Mouse (Mus musculus): ENCODE results near the gene Hist2h4. TPM values are rescaled to one million over a fixed set of nuclear protein-coding genes. Genes with fewer than 3 reads are reported as not detected.
A peak's percentile ranks its signal among the peaks of the same experiment; 100 is the strongest.
"Not testable (repeated sequence)": the region's sequence is repeated elsewhere in the genome, so short reads cannot be mapped to it uniquely, and the experiment has no call there.

The Hist2h4 gene
- total RNA-seq, 2 experiments from 2014 or later, result 36.9 to 40.6 TPM

DNA sequence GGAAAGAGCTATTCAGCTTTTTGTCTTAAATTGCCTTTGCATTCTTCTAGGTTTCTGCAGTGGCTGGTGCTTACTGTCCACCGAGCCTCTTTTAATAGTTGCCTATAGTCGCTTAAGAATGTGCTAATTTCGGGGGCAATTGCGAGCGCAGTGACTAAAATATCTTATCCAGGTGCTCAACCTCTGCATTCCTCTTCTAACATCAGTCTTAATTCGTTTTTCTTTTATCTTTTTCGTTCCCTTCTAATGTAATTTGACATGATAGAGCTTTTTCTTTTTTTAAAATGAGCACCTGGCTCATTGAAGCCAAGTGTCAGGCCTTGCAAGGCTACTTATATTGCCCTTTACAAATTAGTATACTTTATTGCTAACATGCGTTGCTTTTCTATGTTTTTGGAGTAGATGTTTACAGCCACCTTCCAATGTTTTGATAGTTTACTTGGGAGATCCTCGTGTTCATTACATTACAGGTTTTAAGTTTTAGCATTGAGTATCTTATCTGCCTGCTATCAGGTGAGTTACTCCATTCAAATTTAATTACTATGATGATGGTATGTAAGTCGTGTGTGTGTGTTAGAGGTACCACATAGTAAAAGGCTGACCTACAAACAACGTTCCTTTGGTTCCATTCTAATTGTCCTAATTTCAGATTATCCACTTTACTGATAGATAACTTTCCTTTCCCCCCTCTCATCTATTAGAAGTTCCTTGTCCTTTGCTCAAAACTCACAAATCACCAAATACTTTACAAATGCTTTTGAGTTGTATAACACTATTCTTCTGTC lies 15.6 kb downstream of the Hist2h4 start:
- no peak for DNase-seq (ENCODE audit: low spot score in 2 of 2)

DNA sequence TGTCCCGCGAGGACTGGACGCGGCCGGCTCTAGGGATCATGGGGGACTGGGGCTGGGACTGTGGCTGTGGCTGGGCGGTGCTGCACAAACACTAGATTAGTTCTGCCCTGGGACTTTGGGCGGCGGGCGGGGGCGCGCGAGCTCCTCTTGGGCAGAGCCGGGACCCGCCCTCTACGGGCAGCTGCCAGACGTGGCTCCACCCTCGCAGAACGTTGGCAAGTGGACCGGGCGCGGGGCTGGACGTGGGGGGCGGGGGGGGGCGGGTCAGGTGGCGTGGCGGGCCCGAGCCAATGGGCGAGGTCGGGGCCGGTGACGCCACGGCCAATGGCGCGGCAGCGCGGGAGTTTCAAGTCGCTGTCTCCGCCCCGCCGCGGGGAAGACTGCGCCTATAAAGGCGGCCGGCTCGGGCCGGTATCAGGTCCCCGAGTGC lies 16.7 kb downstream of the Hist2h4 start, which contains the start of gene Hist2h3c1:
TSS of gene Hist2h3c1 (plus strand) at position 259 of the 430 bp plus-strand sequence.
- DNase-seq (ENCODE audit: low spot score in 2 of 2), result not testable (repeated sequence)

GRCm38 (mm10) chr3:96246018-96246417 lies 17.1 kb downstream of the Hist2h4 start:
- DNase-seq (ENCODE audit: low spot score in 2 of 2), result not testable (repeated sequence)

GRCm38 (mm10) chr3:96245003-96245886 lies 17.9 kb downstream of the Hist2h4 start, which contains the start of gene Hist2h2aa1:
Gene Hist2h2aa1 (plus strand): TSS chr3:96245497.
- DNase-seq (ENCODE audit: low spot score in 2 of 2), result peak; percentile 75 to 81

GRCm38 (mm10) chr3:96243921-96244572 lies 19.1 kb downstream of the Hist2h4 start:
- no peak for DNase-seq (ENCODE audit: low spot score in 2 of 2)

GRCm38 (mm10) chr3:96240799-96241197 lies 22.3 kb downstream of the Hist2h4 start:
- DNase-seq (ENCODE audit: low spot score in 2 of 2), result no peak

- DNase-seq (ENCODE audit: low spot score in 2 of 2), result peak; percentile 95 to 98
Measured at GRCm38 (mm10) chr3:96239949-96240798, 22.9 kb downstream of the Hist2h4 start, which contains the start of gene Hist2h2aa2. Gene Hist2h2aa2 (minus strand): TSS chr3:96240276.

DNA sequence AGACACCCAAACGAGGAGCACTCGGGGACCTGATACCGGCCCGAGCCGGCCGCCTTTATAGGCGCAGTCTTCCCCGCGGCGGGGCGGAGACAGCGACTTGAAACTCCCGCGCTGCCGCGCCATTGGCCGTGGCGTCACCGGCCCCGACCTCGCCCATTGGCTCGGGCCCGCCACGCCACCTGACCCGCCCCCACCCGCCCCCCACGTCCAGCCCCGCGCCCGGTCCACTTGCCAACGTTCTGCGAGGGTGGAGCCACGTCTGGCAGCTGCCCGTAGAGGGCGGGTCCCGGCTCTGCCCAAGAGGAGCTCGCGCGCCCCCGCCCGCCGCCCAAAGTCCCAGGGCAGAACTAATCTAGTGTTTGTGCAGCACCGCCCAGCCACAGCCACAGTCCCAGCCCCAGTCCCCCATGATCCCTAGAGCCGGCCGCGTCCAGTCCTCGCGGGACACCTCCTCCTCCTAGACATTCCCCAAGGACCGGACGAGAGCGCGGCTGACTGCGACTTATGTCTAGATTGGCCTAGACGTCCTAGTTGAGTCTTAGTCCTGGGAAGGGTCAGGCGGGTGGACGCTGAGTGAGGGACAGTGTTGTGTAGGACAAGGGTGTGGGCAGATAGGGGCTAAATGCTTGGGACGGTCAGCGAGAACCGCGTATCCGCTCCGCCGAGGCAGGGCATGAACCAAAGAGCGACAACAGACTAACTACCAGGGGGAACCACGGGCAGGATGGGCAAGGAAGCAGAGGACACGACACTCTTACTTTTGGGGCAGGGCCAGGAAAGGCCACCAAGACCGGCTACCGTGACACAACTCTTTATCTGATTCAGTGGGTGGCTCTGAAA lies 23.9 kb downstream of the Hist2h4 start, which contains the start of gene Hist2h3c2:
TSS of gene Hist2h3c2 (minus strand) at position 174 of the 840 bp plus-strand sequence.
- DNase-seq (ENCODE audit: low spot score in 2 of 2), result peak in 1 of 2 experiments; percentile 25

DNA sequence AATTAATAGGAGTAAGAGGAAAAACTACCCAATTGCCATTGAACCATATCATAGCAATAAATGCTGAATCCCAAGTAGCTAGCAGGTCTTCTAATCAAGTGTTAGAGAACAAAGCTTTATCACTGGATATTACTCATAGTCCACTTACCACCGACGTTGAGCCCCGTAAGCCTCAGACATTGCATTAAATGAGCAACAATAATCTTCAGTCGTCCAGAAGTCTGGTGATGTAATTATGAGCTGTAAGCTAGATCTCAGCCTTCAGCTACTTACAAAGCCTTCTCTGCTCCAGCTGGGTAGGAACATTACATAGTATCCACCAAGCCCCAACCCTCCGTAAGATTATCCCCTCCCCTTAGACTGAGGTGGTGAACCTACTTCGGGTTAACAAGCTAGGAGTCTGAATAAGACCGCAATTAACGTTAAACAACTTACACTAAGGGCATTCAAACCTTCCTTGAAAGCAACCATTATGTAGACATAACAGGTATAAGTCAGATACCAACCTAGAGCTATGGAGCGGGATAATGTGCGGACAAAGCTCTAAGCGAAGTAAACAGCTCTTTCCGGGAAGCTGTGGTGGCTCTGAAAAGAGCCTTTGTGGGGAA lies 25.1 kb downstream of the Hist2h4 start:
- no peak for DNase-seq (ENCODE audit: low spot score in 2 of 2)

- no peak for DNase-seq (ENCODE audit: low spot score in 2 of 2)
Measured at GRCm38 (mm10) chr3:96237335-96237903, 25.7 kb downstream of the Hist2h4 start.

DNA sequence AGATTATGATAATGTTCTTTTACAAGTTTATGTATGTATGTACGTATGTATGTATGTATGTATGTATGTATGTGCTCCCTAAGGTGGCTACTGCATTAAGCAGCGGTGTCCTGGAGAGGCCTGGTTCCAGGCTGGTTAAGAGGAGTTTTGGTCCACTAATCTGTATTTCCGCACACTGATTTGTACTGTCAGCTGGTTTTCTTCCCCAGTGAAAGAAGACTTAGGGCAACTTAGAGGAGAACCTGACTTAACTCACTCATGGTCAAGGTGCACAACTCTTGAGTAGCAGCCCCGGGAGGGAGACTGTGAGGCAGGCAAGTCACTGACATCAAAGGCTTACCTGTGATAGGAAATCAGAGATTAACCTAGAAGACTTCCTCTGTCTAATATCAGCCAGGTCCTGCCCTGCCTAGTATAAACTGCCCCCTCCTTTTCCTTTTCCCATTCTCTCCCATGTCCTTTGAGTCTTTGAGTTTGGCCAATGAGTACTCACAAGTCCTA lies 26.2 kb downstream of the Hist2h4 start:
- DNase-seq (ENCODE audit: low spot score in 2 of 2), result no peak

DNA sequence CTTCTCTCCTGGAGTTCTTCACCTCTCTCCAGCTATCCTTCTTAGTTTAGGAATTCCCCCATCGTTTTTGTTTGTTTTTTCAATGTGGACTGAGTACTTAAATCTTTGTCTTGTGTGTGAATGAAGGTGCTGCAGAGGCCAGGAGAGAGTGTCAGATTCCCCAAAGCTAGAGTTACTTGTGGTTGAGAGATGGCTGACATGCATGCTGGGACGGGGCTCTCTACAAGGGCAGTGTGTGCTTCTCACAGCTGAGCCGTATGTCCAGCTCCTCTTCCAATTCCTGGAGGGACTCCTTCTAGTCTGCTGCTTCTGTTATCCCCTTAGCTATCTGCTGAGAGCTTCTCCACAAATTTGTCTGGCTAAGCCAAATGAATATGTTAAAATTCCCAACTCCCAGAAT lies 27.3 kb downstream of the Hist2h4 start:
- no peak for DNase-seq (ENCODE audit: low spot score in 2 of 2)

DNA sequence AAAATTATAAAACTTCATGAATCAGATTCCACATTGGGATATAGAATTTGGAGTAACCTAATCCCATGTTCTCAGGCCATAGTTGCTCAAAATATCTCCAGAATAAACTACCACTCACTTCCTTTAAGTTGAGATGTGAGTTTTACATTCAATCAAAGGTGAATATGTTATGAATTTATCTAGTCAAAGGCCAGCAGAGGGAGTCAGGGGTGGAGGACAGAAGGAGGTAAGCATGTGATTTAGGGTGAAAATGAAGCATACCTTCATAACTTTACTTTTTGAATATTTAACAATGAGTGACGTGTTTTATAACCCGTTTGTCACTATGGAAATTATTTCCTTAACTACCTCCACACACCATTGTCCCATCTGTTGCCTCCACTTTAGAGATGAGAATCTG lies 28.2 kb downstream of the Hist2h4 start:
- DNase-seq (ENCODE audit: low spot score in 2 of 2), result no peak

DNA sequence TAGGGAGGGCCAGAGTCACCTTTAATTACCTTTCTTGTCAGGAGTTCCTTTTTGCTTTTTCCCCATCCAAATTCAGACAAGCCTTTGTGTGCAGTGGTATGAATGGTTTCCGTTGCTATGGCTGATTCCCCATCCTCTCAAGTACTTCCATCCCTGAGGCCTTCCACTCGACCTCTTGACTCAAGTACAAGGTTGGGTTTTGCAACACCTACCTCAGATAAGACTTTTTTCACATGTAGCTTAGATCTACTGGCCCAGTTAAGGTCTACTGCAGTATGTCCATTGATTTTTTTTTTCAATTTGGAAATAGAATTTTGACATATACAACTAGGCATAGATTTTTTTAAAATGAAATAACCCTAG lies 31.4 kb downstream of the Hist2h4 start:
- no peak for DNase-seq (ENCODE audit: low spot score in 2 of 2)

- DNase-seq (ENCODE audit: low spot score in 2 of 2), result no peak
Measured at GRCm38 (mm10) chr3:96230910-96231757, 32.0 kb downstream of the Hist2h4 start.

GRCm38 (mm10) chr3:96230404-96230803 lies 32.7 kb downstream of the Hist2h4 start:
- DNase-seq (ENCODE audit: low spot score in 2 of 2), result no peak

DNA sequence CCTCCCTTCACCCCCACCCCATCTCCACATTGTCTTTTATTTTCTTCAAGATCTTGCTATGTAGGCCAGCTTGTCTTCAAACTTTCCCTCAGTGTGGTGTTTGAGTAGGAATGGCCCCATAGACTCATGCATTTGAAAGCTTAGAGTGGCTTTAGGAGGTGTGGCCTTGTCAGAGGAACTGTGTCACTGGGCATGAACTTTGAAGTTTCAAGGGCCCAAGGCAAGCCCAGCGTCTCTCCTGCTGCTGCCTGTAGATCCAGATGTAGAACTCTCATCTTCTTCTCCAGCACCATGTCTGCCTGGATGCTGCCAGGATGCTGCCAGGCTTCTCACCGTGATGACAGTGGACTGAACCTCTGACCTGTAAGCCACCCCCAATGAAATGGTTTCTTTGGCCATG lies 34.3 kb downstream of the Hist2h4 start:
- DNase-seq (ENCODE audit: low spot score in 2 of 2), result no peak

All from left cerebral cortex, adult 18-20 months (tissue).